Mouse (Mus musculus): ENCODE results near the gene Naa15. TPM values are rescaled to one million over a fixed set of nuclear protein-coding genes. Genes with fewer than 3 reads are reported as not detected.
A peak's percentile ranks its signal among the peaks of the same experiment; 100 is the strongest.

The Naa15 gene
- polyA plus RNA-seq, 1 experiment from 2014 or later, result 45.7 TPM

GRCm38 (mm10) chr3:51483741-51484359 is 68.9 kb downstream of the Naa15 start, which contains the start of gene Rab33b:
Gene Rab33b (plus strand): TSS chr3:51483920.
- under 1% methylated on average over 68 of the region's 70 CpGs for WGBS
- Histone ChIP-seq H3K4me2 (replicated peaks; ENCODE audit: low read depth, low read length) (peak within 1 kb of the TSS; percentile 80), H3K9me3 (ENCODE audit: control insufficient read depth, low read depth, low read length) (no peaks in the 10 kb centered on the region)

GRCm38 (mm10) chr3:51484370-51484769 is 69.4 kb downstream of the Naa15 start:
- Histone ChIP-seq H3K9ac (replicated peaks; ENCODE audit: low read depth, low read length) (peak overlapping the region; percentile 77), H3K27me3 (ENCODE audit: control insufficient read depth, insufficient read depth, low read length) (no peaks in the 10 kb centered on the region), H3K4me2 (replicated peaks; ENCODE audit: low read depth, low read length) (peak overlapping the region; percentile 80), H3K9me3 (ENCODE audit: control insufficient read depth, low read depth, low read length) (no peaks in the 10 kb centered on the region), H3K4me1 (ENCODE audit: control insufficient read depth, insufficient read depth, low read length) (peaks cover 13% of the 10 kb centered on the region; the same call in 1 of the 2 replicates), H3K36me3 (ENCODE audit: control insufficient read depth, insufficient read depth, low read length) (no peaks in the 10 kb centered on the region), H3K27ac (ENCODE audit: low read length) (peak overlapping the region; percentile 95), H3K4me3 (ENCODE audit: low read depth, low read length) (peak overlapping the region; percentile 82)
- WGBS, result under 1% methylated on average over 33 of the region's 33 CpGs
- ATAC-seq (ENCODE audit: insufficient number of reproducible peaks, insufficient read depth, low FRiP score, low read depth), result peak; percentile 16; the same call in 1 of the 2 replicates

More at GRCm38 (mm10) chr3:51483741-51484359, 68.9 kb downstream of the Naa15 start, which contains the start of gene Rab33b:
- Histone ChIP-seq H3K9ac (replicated peaks; ENCODE audit: low read depth, low read length) (peak within 1 kb of the TSS; percentile 77), H3K4me3 (ENCODE audit: low read depth, low read length) (peak within 1 kb of the TSS; percentile 82), H3K36me3 (ENCODE audit: control insufficient read depth, insufficient read depth, low read length) (no peaks in the 10 kb centered on the region), H3K27me3 (ENCODE audit: control insufficient read depth, insufficient read depth, low read length) (no peaks in the 10 kb centered on the region), H3K27ac (ENCODE audit: low read length) (peak within 1 kb of the TSS; percentile 95), H3K4me1 (ENCODE audit: control insufficient read depth, insufficient read depth, low read length) (peaks cover 13% of the 10 kb centered on the region; the same call in 1 of the 2 replicates)
- ATAC-seq (ENCODE audit: insufficient number of reproducible peaks, insufficient read depth, low FRiP score, low read depth), result peak; percentile 97

GRCm38 (mm10) chr3:51485347-51485746 is 70.4 kb downstream of the Naa15 start:
- Histone ChIP-seq H3K27me3 (ENCODE audit: control insufficient read depth, insufficient read depth, low read length) (no peaks in the 10 kb centered on the region), H3K9me3 (ENCODE audit: control insufficient read depth, low read depth, low read length) (no peaks in the 10 kb centered on the region), H3K27ac (ENCODE audit: low read length) (no peak overlapping the region), H3K4me2 (replicated peaks; ENCODE audit: low read depth, low read length) (peak overlapping the region; percentile 80), H3K9ac (replicated peaks; ENCODE audit: low read depth, low read length) (no peak overlapping the region), H3K36me3 (ENCODE audit: control insufficient read depth, insufficient read depth, low read length) (no peaks in the 10 kb centered on the region), H3K4me1 (ENCODE audit: control insufficient read depth, insufficient read depth, low read length) (peaks cover 13% of the 10 kb centered on the region; the same call in 1 of the 2 replicates), H3K4me3 (ENCODE audit: low read depth, low read length) (peak overlapping the region; percentile 82)
- no peak for ATAC-seq (ENCODE audit: insufficient number of reproducible peaks, insufficient read depth, low FRiP score, low read depth)
- 60% methylated on average over 4 of the region's 4 CpGs for WGBS

GRCm38 (mm10) chr3:51486491-51487195 is 71.7 kb downstream of the Naa15 start:
- Histone ChIP-seq H3K4me3 (ENCODE audit: low read depth, low read length) (no peak overlapping the region), H3K4me2 (replicated peaks; ENCODE audit: low read depth, low read length) (no peak overlapping the region), H3K9me3 (ENCODE audit: control insufficient read depth, low read depth, low read length) (no peaks in the 10 kb centered on the region), H3K4me1 (ENCODE audit: control insufficient read depth, insufficient read depth, low read length) (peaks cover 13% of the 10 kb centered on the region; the same call in 1 of the 2 replicates), H3K27ac (ENCODE audit: low read length) (no peak overlapping the region), H3K9ac (replicated peaks; ENCODE audit: low read depth, low read length) (no peak overlapping the region), H3K27me3 (ENCODE audit: control insufficient read depth, insufficient read depth, low read length) (no peaks in the 10 kb centered on the region), H3K36me3 (ENCODE audit: control insufficient read depth, insufficient read depth, low read length) (no peaks in the 10 kb centered on the region)
- 90% methylated on average over 4 of the region's 4 CpGs for WGBS
- no peak for ATAC-seq (ENCODE audit: insufficient number of reproducible peaks, insufficient read depth, low FRiP score, low read depth)

- no peak overlapping the region for H3K9ac ChIP-seq (replicated peaks; ENCODE audit: low read depth, low read length)
- no peaks in the 10 kb centered on the region for H3K27me3 ChIP-seq (ENCODE audit: control insufficient read depth, insufficient read depth, low read length)
- H3K27ac ChIP-seq (ENCODE audit: low read length), result no peak overlapping the region
- H3K4me1 ChIP-seq (ENCODE audit: control insufficient read depth, insufficient read depth, low read length), result peaks cover 10% of the 10 kb centered on the region; the same call in 1 of the 2 replicates
- H3K4me3 ChIP-seq (ENCODE audit: low read depth, low read length), result no peak overlapping the region
- no peak overlapping the region for H3K4me2 ChIP-seq (replicated peaks; ENCODE audit: low read depth, low read length)
- 85% methylated on average over 7 of the region's 7 CpGs for WGBS
- peaks cover 13% of the 10 kb centered on the region for H3K36me3 ChIP-seq (ENCODE audit: control insufficient read depth, insufficient read depth, low read length)
- no peak for ATAC-seq (ENCODE audit: insufficient number of reproducible peaks, insufficient read depth, low FRiP score, low read depth)
- H3K9me3 ChIP-seq (ENCODE audit: control insufficient read depth, low read depth, low read length), result no peaks in the 10 kb centered on the region
These were observed 75.3 kb downstream of the Naa15 start for GRCm38 (mm10) chr3:51490088-51490753.

- no peak overlapping the region for H3K27ac ChIP-seq (ENCODE audit: low read length)
- peaks cover 13% of the 10 kb centered on the region for H3K36me3 ChIP-seq (ENCODE audit: control insufficient read depth, insufficient read depth, low read length)
- WGBS, result 72% methylated on average over 13 of the region's 13 CpGs
- no peaks in the 10 kb centered on the region for H3K9me3 ChIP-seq (ENCODE audit: control insufficient read depth, low read depth, low read length)
- H3K4me2 ChIP-seq (replicated peaks; ENCODE audit: low read depth, low read length), result no peak overlapping the region
- no peak overlapping the region for H3K4me3 ChIP-seq (ENCODE audit: low read depth, low read length)
- H3K4me1 ChIP-seq (ENCODE audit: control insufficient read depth, insufficient read depth, low read length), result no peaks in the 10 kb centered on the region
- H3K9ac ChIP-seq (replicated peaks; ENCODE audit: low read depth, low read length), result no peak overlapping the region
- H3K27me3 ChIP-seq (ENCODE audit: control insufficient read depth, insufficient read depth, low read length), result no peaks in the 10 kb centered on the region
- no peak for ATAC-seq (ENCODE audit: insufficient number of reproducible peaks, insufficient read depth, low FRiP score, low read depth)
These were observed 78.4 kb downstream of the Naa15 start for GRCm38 (mm10) chr3:51493272-51493838.

GRCm38 (mm10) chr3:51494466-51494865 is 79.5 kb downstream of the Naa15 start:
- no peaks in the 10 kb centered on the region for H3K9me3 ChIP-seq (ENCODE audit: control insufficient read depth, low read depth, low read length)
- no peaks in the 10 kb centered on the region for H3K27me3 ChIP-seq (ENCODE audit: control insufficient read depth, insufficient read depth, low read length)
- no peak overlapping the region for H3K27ac ChIP-seq (ENCODE audit: low read length)
- WGBS, result 55% methylated on average over 2 of the region's 2 CpGs
- no peak overlapping the region for H3K4me3 ChIP-seq (ENCODE audit: low read depth, low read length)
- ATAC-seq (ENCODE audit: insufficient number of reproducible peaks, insufficient read depth, low FRiP score, low read depth), result no peak
- H3K9ac ChIP-seq (replicated peaks; ENCODE audit: low read depth, low read length), result no peak overlapping the region
- H3K4me1 ChIP-seq (ENCODE audit: control insufficient read depth, insufficient read depth, low read length), result no peaks in the 10 kb centered on the region
- H3K36me3 ChIP-seq (ENCODE audit: control insufficient read depth, insufficient read depth, low read length), result peaks cover 13% of the 10 kb centered on the region
- H3K4me2 ChIP-seq (replicated peaks; ENCODE audit: low read depth, low read length), result no peak overlapping the region

- Histone ChIP-seq H3K4me2 (replicated peaks; ENCODE audit: low read depth, low read length) (no peak overlapping the region), H3K9ac (replicated peaks; ENCODE audit: low read depth, low read length) (no peak overlapping the region), H3K4me1 (ENCODE audit: control insufficient read depth, insufficient read depth, low read length) (no peaks in the 10 kb centered on the region), H3K9me3 (ENCODE audit: control insufficient read depth, low read depth, low read length) (no peaks in the 10 kb centered on the region), H3K4me3 (ENCODE audit: low read depth, low read length) (no peak overlapping the region), H3K36me3 (ENCODE audit: control insufficient read depth, insufficient read depth, low read length) (peaks cover 13% of the 10 kb centered on the region), H3K27me3 (ENCODE audit: control insufficient read depth, insufficient read depth, low read length) (no peaks in the 10 kb centered on the region), H3K27ac (ENCODE audit: low read length) (no peak overlapping the region)
- WGBS, result 90% methylated on average over 9 of the region's 9 CpGs
- no peak for ATAC-seq (ENCODE audit: insufficient number of reproducible peaks, insufficient read depth, low FRiP score, low read depth)
These were observed 80.7 kb downstream of the Naa15 start for GRCm38 (mm10) chr3:51495646-51496045.
